Mouse (Mus musculus) embryonic fibroblast, embryonic 13.5 days (primary cell): ENCODE data around the gene Bbs9.

Experiments
- CTCF ChIP-seq: IDR thresholded peaks from 2 replicates; pipeline ENCODE4 v1.5.1; 2011; ENCODE audit warnings: mild to moderate bottlenecking, control low read depth, low read length, moderate library complexity, borderline replicate concordance; ENCODE audit not compliant: insufficient read depth
- POLR2A ChIP-seq: IDR thresholded peaks from 2 replicates; pipeline ENCODE4 v1.6.1; 2011; ENCODE audit warnings: low read depth, mild to moderate bottlenecking, control low read depth, low read length, moderate library complexity

GRCm38 (mm10) chr9:22619245-22619644 lies 143.7 kb downstream of the Bbs9 start:
- TF ChIP-seq POLR2A (no peak), CTCF (no peak)
